Mouse (Mus musculus): ENCODE measurements around the gene Cyp4f16. TPM values are rescaled to one million over a fixed set of nuclear protein-coding genes. Genes with fewer than 3 reads are reported as not detected.
"Not testable (repeated sequence)": the region's sequence is repeated elsewhere in the genome, so short reads cannot be mapped to it uniquely, and the experiment has no call there.

The Cyp4f16 gene
- polyA plus RNA-seq, 1 experiment from 2014 or later = 27.5 TPM

GRCm38 (mm10) chr17:32544792-32545191 is 8.4 kb downstream of the Cyp4f16 start:
- not testable (repeated sequence) for H3K4me1 ChIP-seq (ENCODE audit: insufficient read depth, low read length); H3K27ac ChIP-seq (ENCODE audit: low read length); H3K9me3 ChIP-seq (ENCODE audit: low read length); H3K36me3 ChIP-seq (ENCODE audit: insufficient read depth, low read length); ATAC-seq (ENCODE audit: low FRiP score, low TSS enrichment); H3K9ac ChIP-seq (replicated peaks; ENCODE audit: low read length); H3K4me3 ChIP-seq (ENCODE audit: low read length); H3K4me2 ChIP-seq (replicated peaks; ENCODE audit: low read depth, low read length); H3K27me3 ChIP-seq (ENCODE audit: insufficient read depth, low read length)
- WGBS = 88% methylated on average over 5 of the region's 5 CpGs

- H3K36me3 ChIP-seq (ENCODE audit: insufficient read depth, low read length); H3K9me3 ChIP-seq (ENCODE audit: low read length); ATAC-seq (ENCODE audit: low FRiP score, low TSS enrichment); H3K4me1 ChIP-seq (ENCODE audit: insufficient read depth, low read length); H3K27me3 ChIP-seq (ENCODE audit: insufficient read depth, low read length); H3K27ac ChIP-seq (ENCODE audit: low read length); H3K9ac ChIP-seq (replicated peaks; ENCODE audit: low read length): not testable (repeated sequence)
- Histone ChIP-seq H3K4me3 (ENCODE audit: low read length) (peak overlapping the region; percentile 30), H3K4me2 (replicated peaks; ENCODE audit: low read depth, low read length) (peak overlapping the region; percentile 48; the same call in 1 of the 2 replicates)
- WGBS = 85% methylated on average over 3 of the region's 3 CpGs
Measured at GRCm38 (mm10) chr17:32550377-32550776, 14.0 kb downstream of the Cyp4f16 start.

- Histone ChIP-seq H3K4me3 (ENCODE audit: low read length) (peak overlapping the region; percentile 30), H3K36me3 (ENCODE audit: insufficient read depth, low read length) (no peaks in the 10 kb centered on the region), H3K9ac (replicated peaks; ENCODE audit: low read length) (peak overlapping the region; percentile 26; the same call in 1 of the 2 replicates), H3K27me3 (ENCODE audit: insufficient read depth, low read length) (no peaks in the 10 kb centered on the region), H3K4me1 (ENCODE audit: insufficient read depth, low read length) (no peaks in the 10 kb centered on the region), H3K4me2 (replicated peaks; ENCODE audit: low read depth, low read length) (peak overlapping the region; percentile 48), H3K27ac (ENCODE audit: low read length) (no peak overlapping the region), H3K9me3 (ENCODE audit: low read length) (no peaks in the 10 kb centered on the region)
- ATAC-seq (ENCODE audit: low FRiP score, low TSS enrichment) = peak; percentile 91
- 17% methylated on average over 20 of the region's 20 CpGs for WGBS
Measured at GRCm38 (mm10) chr17:32550900-32551770, 14.8 kb downstream of the Cyp4f16 start.

GRCm38 (mm10) chr17:32553016-32553415 is 16.7 kb downstream of the Cyp4f16 start:
- not testable (repeated sequence) for ATAC-seq (ENCODE audit: low FRiP score, low TSS enrichment); H3K27me3 ChIP-seq (ENCODE audit: insufficient read depth, low read length); H3K4me2 ChIP-seq (replicated peaks; ENCODE audit: low read depth, low read length); H3K4me1 ChIP-seq (ENCODE audit: insufficient read depth, low read length); H3K9me3 ChIP-seq (ENCODE audit: low read length); H3K9ac ChIP-seq (replicated peaks; ENCODE audit: low read length); H3K4me3 ChIP-seq (ENCODE audit: low read length); H3K27ac ChIP-seq (ENCODE audit: low read length); H3K36me3 ChIP-seq (ENCODE audit: insufficient read depth, low read length)
- WGBS = 53% methylated on average over 1 of the region's 1 CpGs

- not testable (repeated sequence) for H3K4me1 ChIP-seq (ENCODE audit: insufficient read depth, low read length); H3K4me2 ChIP-seq (replicated peaks; ENCODE audit: low read depth, low read length); H3K9me3 ChIP-seq (ENCODE audit: low read length); H3K4me3 ChIP-seq (ENCODE audit: low read length); ATAC-seq (ENCODE audit: low FRiP score, low TSS enrichment); H3K36me3 ChIP-seq (ENCODE audit: insufficient read depth, low read length); H3K27me3 ChIP-seq (ENCODE audit: insufficient read depth, low read length); H3K9ac ChIP-seq (replicated peaks; ENCODE audit: low read length); H3K27ac ChIP-seq (ENCODE audit: low read length)
- WGBS = 81% methylated on average over 9 of the region's 9 CpGs
Measured at GRCm38 (mm10) chr17:32554368-32554767, 18.0 kb downstream of the Cyp4f16 start.

- H3K27me3 ChIP-seq (ENCODE audit: insufficient read depth, low read length); H3K4me2 ChIP-seq (replicated peaks; ENCODE audit: low read depth, low read length); ATAC-seq (ENCODE audit: low FRiP score, low TSS enrichment); H3K27ac ChIP-seq (ENCODE audit: low read length); H3K9me3 ChIP-seq (ENCODE audit: low read length); H3K36me3 ChIP-seq (ENCODE audit: insufficient read depth, low read length); H3K9ac ChIP-seq (replicated peaks; ENCODE audit: low read length); H3K4me3 ChIP-seq (ENCODE audit: low read length); H3K4me1 ChIP-seq (ENCODE audit: insufficient read depth, low read length): not testable (repeated sequence)
- 74% methylated on average over 2 of the region's 2 CpGs for WGBS
Measured at GRCm38 (mm10) chr17:32563301-32563700, 26.9 kb downstream of the Cyp4f16 start.

GRCm38 (mm10) chr17:32573286-32573685 is 36.9 kb downstream of the Cyp4f16 start:
- not testable (repeated sequence) for H3K9ac ChIP-seq (replicated peaks; ENCODE audit: low read length); H3K4me2 ChIP-seq (replicated peaks; ENCODE audit: low read depth, low read length); H3K4me3 ChIP-seq (ENCODE audit: low read length); H3K36me3 ChIP-seq (ENCODE audit: insufficient read depth, low read length); ATAC-seq (ENCODE audit: low FRiP score, low TSS enrichment); H3K9me3 ChIP-seq (ENCODE audit: low read length); H3K27me3 ChIP-seq (ENCODE audit: insufficient read depth, low read length); H3K4me1 ChIP-seq (ENCODE audit: insufficient read depth, low read length); H3K27ac ChIP-seq (ENCODE audit: low read length)
- WGBS = 29% methylated on average over 2 of the region's 2 CpGs

- Histone ChIP-seq H3K4me1 (ENCODE audit: insufficient read depth, low read length) (peaks cover 6% of the 10 kb centered on the region), H3K4me3 (ENCODE audit: low read length) (no peak overlapping the region), H3K27ac (ENCODE audit: low read length) (no peak overlapping the region), H3K4me2 (replicated peaks; ENCODE audit: low read depth, low read length) (no peak overlapping the region), H3K27me3 (ENCODE audit: insufficient read depth, low read length) (no peaks in the 10 kb centered on the region), H3K9me3 (ENCODE audit: low read length) (no peaks in the 10 kb centered on the region), H3K36me3 (ENCODE audit: insufficient read depth, low read length) (no peaks in the 10 kb centered on the region), H3K9ac (replicated peaks; ENCODE audit: low read length) (no peak overlapping the region)
- WGBS = 51% methylated on average over 7 of the region's 7 CpGs
- ATAC-seq (ENCODE audit: low FRiP score, low TSS enrichment) = no peak
Measured at GRCm38 (mm10) chr17:32577496-32578186, 41.3 kb downstream of the Cyp4f16 start.

- 89% methylated on average over 18 of the region's 18 CpGs for WGBS
- H3K9me3 ChIP-seq (ENCODE audit: low read length) = peaks cover 13% of the 10 kb centered on the region
Measured at GRCm38 (mm10) chr17:32596494-32596893, 60.1 kb downstream of the Cyp4f16 start.

More at GRCm38 (mm10) chr17:32596494-32596893, 60.1 kb downstream of the Cyp4f16 start:
- Histone ChIP-seq H3K4me1 (ENCODE audit: insufficient read depth, low read length) (no peaks in the 10 kb centered on the region), H3K4me2 (replicated peaks; ENCODE audit: low read depth, low read length) (no peak overlapping the region), H3K9ac (replicated peaks; ENCODE audit: low read length) (no peak overlapping the region), H3K27ac (ENCODE audit: low read length) (no peak overlapping the region), H3K36me3 (ENCODE audit: insufficient read depth, low read length) (no peaks in the 10 kb centered on the region), H3K4me3 (ENCODE audit: low read length) (no peak overlapping the region), H3K27me3 (ENCODE audit: insufficient read depth, low read length) (no peaks in the 10 kb centered on the region)
- no peak for ATAC-seq (ENCODE audit: low FRiP score, low TSS enrichment)
